Mouse (Mus musculus) limb, embryonic 14.5 days (tissue): Measurements from ENCODE around the gene Cryaa. TPM values are rescaled to one million over a fixed set of nuclear protein-coding genes. Genes with fewer than 3 reads are reported as not detected.

Experiments used
- ATAC-seq: fragments of 200-750 bp; cut with Nextera tagmentation; 2 replicates; pipeline ENCODE4 v1.8.0; 2017; ENCODE audit warnings: low read depth, moderate number of reproducible peaks, moderate TSS enrichment; ENCODE audit not compliant: low FRiP score
- DNase-seq: peaks from one replicate; pipeline ENCODE4 v3.0.0-alpha.2; 2015; ENCODE audit warnings: low spot score
- H3K27ac ChIP-seq: fragments of 300-500 bp; sonication (generic); replicated peaks from 2 replicates; pipeline ENCODE4 v1.5.1; 2014; ENCODE audit warnings: low read depth, mild to moderate bottlenecking, low read length, moderate library complexity, mixed read lengths
- H3K27me3 ChIP-seq: fragments of 300-500 bp; sonication (generic); 2 replicates; pipeline ENCODE4 v1.6.1; 2014; ENCODE audit warnings: low read length, mixed read lengths; ENCODE audit not compliant: control insufficient read depth, insufficient read depth
- H3K36me3 ChIP-seq: fragments of 300-500 bp; sonication (generic); 2 replicates; pipeline ENCODE4 v1.6.1; 2014; ENCODE audit warnings: mild to moderate bottlenecking, low read length, moderate library complexity, mixed read lengths; ENCODE audit not compliant: control insufficient read depth, insufficient read depth
- H3K4me1 ChIP-seq: fragments of 300-500 bp; sonication (generic); 2 replicates; pipeline ENCODE4 v1.6.1; 2014; ENCODE audit warnings: antibody characterized with exemption, low read length, mixed read lengths; ENCODE audit not compliant: control insufficient read depth, insufficient read depth
- H3K4me2 ChIP-seq: fragments of 300-500 bp; sonication (generic); replicated peaks from 2 replicates; pipeline ENCODE4 v1.6.1; 2014; ENCODE audit warnings: low read depth, mild to moderate bottlenecking, low read length, moderate library complexity; ENCODE audit not compliant: severe bottlenecking
- H3K4me3 ChIP-seq: fragments of 300-500 bp; sonication (generic); replicated peaks from 2 replicates; pipeline ENCODE4 v1.5.1; 2014; ENCODE audit warnings: low read length
- H3K9ac ChIP-seq: fragments of 300-500 bp; sonication (generic); 2 replicates; pipeline ENCODE4 v1.6.1; 2014; ENCODE audit warnings: mild to moderate bottlenecking, low read depth, low read length, moderate library complexity; ENCODE audit not compliant: severe bottlenecking
- H3K9me3 ChIP-seq: fragments of 300-500 bp; sonication (generic); 2 replicates; pipeline ENCODE4 v1.6.1; 2016; ENCODE audit warnings: low read length; ENCODE audit not compliant: control insufficient read depth
- POLR2A ChIP-seq: fragments of 200-500 bp; IDR thresholded peaks from 2 replicates; pipeline ENCODE4 v1.8.0; 2012; ENCODE audit warnings: inconsistent platforms, mild to moderate bottlenecking, moderate library complexity, borderline replicate concordance; ENCODE audit not compliant: insufficient read depth, insufficient read length; ENCODE audit errors: extremely low read depth
- WGBS: fragments of 180-500 bp; shearing (Covaris S2); extraction: QIAGEN DNeasy Blood & Tissue Kit; methylation state at CpG from one replicate; pipeline ENCODE4 v1.1.7; 2014; 5-methylcytosine and 5-hydroxymethylcytosine counted together
- polyA plus RNA-seq, 2 experiments: library from polyadenylated mRNA; depleted of rRNA in 1 of 2; stranded (reverse) in 1 of 2; unstranded in 1 of 2; fragments of >200 nt; fragmentation: Nextera tagmentation in 1 of 2; extraction: Ambion mirVana in 1 of 2; gene quantifications; 2 replicates each; pipeline versions ENCODE4 v1.2.1 to v1.2.3; 2012 to 2014

Gene Cryaa
- polyA plus RNA-seq, 2 experiments = 0.05 to 0.26 TPM

GRCm38 (mm10) chr17:31709121-31709741 lies 31.6 kb downstream of the Cryaa start:
- no peaks in the 10 kb centered on the region for H3K9me3 ChIP-seq
- no peaks in the 10 kb centered on the region for H3K36me3 ChIP-seq
- no peak for TF ChIP-seq POLR2A
- no peak for ATAC-seq
- H3K4me3 ChIP-seq = no peak overlapping the region
- H3K4me1 ChIP-seq = no peaks in the 10 kb centered on the region
- H3K27ac ChIP-seq = no peak overlapping the region
- H3K27me3 ChIP-seq = no peaks in the 10 kb centered on the region
- H3K4me2 ChIP-seq = no peak overlapping the region
- no peak overlapping the region for H3K9ac ChIP-seq
- 45% methylated on average over 7 of the region's 7 CpGs for WGBS
- no peak for DNase-seq

GRCm38 (mm10) chr17:31710455-31710854 lies 32.8 kb downstream of the Cryaa start:
- Histone ChIP-seq H3K9me3 (no peaks in the 10 kb centered on the region), H3K27ac (no peak overlapping the region), H3K4me3 (no peak overlapping the region), H3K27me3 (no peaks in the 10 kb centered on the region), H3K4me1 (no peaks in the 10 kb centered on the region), H3K36me3 (no peaks in the 10 kb centered on the region), H3K9ac (no peak overlapping the region), H3K4me2 (no peak overlapping the region)
- no peak for TF ChIP-seq POLR2A
- 65% methylated on average over 8 of the region's 8 CpGs for WGBS
- DNase-seq = no peak
- ATAC-seq = no peak

GRCm38 (mm10) chr17:31713709-31714108 lies 36.1 kb downstream of the Cryaa start:
- DNase-seq (no peak), ATAC-seq (no peak)
- Histone ChIP-seq H3K36me3 (no peaks in the 10 kb centered on the region), H3K4me3 (no peak overlapping the region), H3K27ac (no peak overlapping the region), H3K9ac (no peak overlapping the region), H3K27me3 (no peaks in the 10 kb centered on the region), H3K9me3 (no peaks in the 10 kb centered on the region), H3K4me1 (no peaks in the 10 kb centered on the region), H3K4me2 (no peak overlapping the region)
- TF ChIP-seq POLR2A = no peak
- 76% methylated on average over 9 of the region's 9 CpGs for WGBS

GRCm38 (mm10) chr17:31714125-31714524 lies 36.5 kb downstream of the Cryaa start:
- TF ChIP-seq POLR2A = no peak
- Histone ChIP-seq H3K4me1 (no peaks in the 10 kb centered on the region), H3K9me3 (no peaks in the 10 kb centered on the region), H3K4me3 (no peak overlapping the region), H3K36me3 (no peaks in the 10 kb centered on the region), H3K27me3 (no peaks in the 10 kb centered on the region), H3K27ac (no peak overlapping the region), H3K4me2 (no peak overlapping the region), H3K9ac (no peak overlapping the region)
- DNase-seq = no peak
- no peak for ATAC-seq
- 70% methylated on average over 3 of the region's 3 CpGs for WGBS

- TF ChIP-seq POLR2A = no peak
- no peaks in the 10 kb centered on the region for H3K27me3 ChIP-seq
- ATAC-seq (no peak), DNase-seq (no peak)
- H3K9ac ChIP-seq = no peak overlapping the region
- H3K9me3 ChIP-seq = no peaks in the 10 kb centered on the region
- H3K4me3 ChIP-seq = no peak overlapping the region
- H3K4me1 ChIP-seq = no peaks in the 10 kb centered on the region
- WGBS = 82% methylated on average over 11 of the region's 11 CpGs
- no peak overlapping the region for H3K27ac ChIP-seq
- H3K36me3 ChIP-seq = no peaks in the 10 kb centered on the region
- no peak overlapping the region for H3K4me2 ChIP-seq
Measured at GRCm38 (mm10) chr17:31715006-31715405, 37.4 kb downstream of the Cryaa start.
